Mouse (Mus musculus): ENCODE measurements around the gene Fcgr2b. TPM values are rescaled to one million over a fixed set of nuclear protein-coding genes. Genes with fewer than 3 reads are reported as not detected.
A peak's percentile ranks its signal among the peaks of the same experiment; 100 is the strongest.

Gene Fcgr2b
- polyA plus RNA-seq, 1 experiment = 0.11 TPM

- H3K79me2 ChIP-seq (ENCODE audit: control insufficient read depth, insufficient read depth) = no peaks in the 10 kb centered on the region
- no peak overlapping the region for H3K4me2 ChIP-seq (ENCODE audit: low read depth)
- no peak overlapping the region for H3K4me3 ChIP-seq
- H3K36me3 ChIP-seq (ENCODE audit: control insufficient read depth, insufficient read depth) = no peaks in the 10 kb centered on the region
- no peak overlapping the region for H3ac ChIP-seq (ENCODE audit: control insufficient read depth, insufficient read length)
- H3K27me3 ChIP-seq (ENCODE audit: control insufficient read depth, insufficient read depth, insufficient read length) = no peaks in the 10 kb centered on the region
- TF ChIP-seq E2F4 (IDR thresholded peaks at IDR 0.05; ENCODE audit: insufficient read depth) = no peak
Observed at GRCm38 (mm10) chr1:170972494-170972893, 3.9 kb downstream of the Fcgr2b start.

GRCm38 (mm10) chr1:170968576-170968975, 7.8 kb downstream of the Fcgr2b start:
- no peak overlapping the region for H3K4me2 ChIP-seq (ENCODE audit: low read depth)
- no peak overlapping the region for H3K4me3 ChIP-seq
- H3K79me2 ChIP-seq (ENCODE audit: control insufficient read depth, insufficient read depth) = no peaks in the 10 kb centered on the region
- H3K36me3 ChIP-seq (ENCODE audit: control insufficient read depth, insufficient read depth) = no peaks in the 10 kb centered on the region
- H3K27me3 ChIP-seq (ENCODE audit: control insufficient read depth, insufficient read depth, insufficient read length) = no peaks in the 10 kb centered on the region
- TF ChIP-seq TCF3 (IDR thresholded peaks at IDR 0.05; ENCODE audit: insufficient read length, low read depth) (no peak), E2F4 (IDR thresholded peaks at IDR 0.05; ENCODE audit: insufficient read depth) (no peak), MYOD1 (IDR thresholded peaks at IDR 0.05; ENCODE audit: control insufficient read depth in 1 of 3, insufficient read length in 2 of 3, low read depth in 2 of 3) (no peak), USF1 (IDR thresholded peaks at IDR 0.05; ENCODE audit: low read depth) (no peak), TCF12 (IDR thresholded peaks at IDR 0.05; ENCODE audit: insufficient read depth, poor library complexity, severe bottlenecking) (no peak), SRF (IDR thresholded peaks at IDR 0.05; ENCODE audit: control insufficient read depth, insufficient read length, low read depth) (no peak)
- no peak overlapping the region for H3ac ChIP-seq (ENCODE audit: control insufficient read depth, insufficient read length)

- Histone ChIP-seq H3K79me2 (ENCODE audit: control insufficient read depth, insufficient read depth) (no peaks in the 10 kb centered on the region), H3K36me3 (ENCODE audit: control insufficient read depth, insufficient read depth) (no peaks in the 10 kb centered on the region), H3K4me2 (ENCODE audit: low read depth) (no peak overlapping the region), H3K27me3 (ENCODE audit: control insufficient read depth, insufficient read depth, insufficient read length) (no peaks in the 10 kb centered on the region), H3K4me3 (no peak overlapping the region), H3ac (ENCODE audit: control insufficient read depth, insufficient read length) (no peak overlapping the region)
- TF ChIP-seq TCF3 (IDR thresholded peaks at IDR 0.05; ENCODE audit: insufficient read length, low read depth) (no peak), USF1 (IDR thresholded peaks at IDR 0.05; ENCODE audit: low read depth) (no peak), TCF12 (IDR thresholded peaks at IDR 0.05; ENCODE audit: insufficient read depth, poor library complexity, severe bottlenecking) (no peak), MYOD1 (IDR thresholded peaks at IDR 0.05; ENCODE audit: control insufficient read depth in 1 of 3, insufficient read length in 2 of 3, low read depth in 2 of 3) (no peak), CEBPB (IDR thresholded peaks at IDR 0.05; ENCODE audit: insufficient read depth, poor library complexity, severe bottlenecking) (no peak), REST (IDR thresholded peaks at IDR 0.05; ENCODE audit: insufficient read depth, insufficient read length) (no peak), MAX (IDR thresholded peaks at IDR 0.05; ENCODE audit: low read depth) (no peak), MYOG (IDR thresholded peaks at IDR 0.05; ENCODE audit: control insufficient read depth in 1 of 3, insufficient read depth in 1 of 3, insufficient read length in 2 of 3, low read depth in 2 of 3) (no peak), E2F4 (IDR thresholded peaks at IDR 0.05; ENCODE audit: insufficient read depth) (no peak), POLR2A (IDR thresholded peaks at IDR 0.05; ENCODE audit: insufficient read length, low read depth) (no peak), SRF (IDR thresholded peaks at IDR 0.05; ENCODE audit: control insufficient read depth, insufficient read length, low read depth) (no peak), POLR2AphosphoS2 (IDR thresholded peaks at IDR 0.05; ENCODE audit: insufficient read length, low read depth) (no peak)
Observed at GRCm38 (mm10) chr1:170967581-170967980, 8.8 kb downstream of the Fcgr2b start.

- no peaks in the 10 kb centered on the region for H3K79me2 ChIP-seq (ENCODE audit: control insufficient read depth, insufficient read depth)
- no peak overlapping the region for H3K4me3 ChIP-seq
- H3K27me3 ChIP-seq (ENCODE audit: control insufficient read depth, insufficient read depth, insufficient read length) = no peaks in the 10 kb centered on the region
- H3ac ChIP-seq (ENCODE audit: control insufficient read depth, insufficient read length) = no peak overlapping the region
- H3K4me2 ChIP-seq (ENCODE audit: low read depth) = no peak overlapping the region
- no peaks in the 10 kb centered on the region for H3K36me3 ChIP-seq (ENCODE audit: control insufficient read depth, insufficient read depth)
- TF ChIP-seq MYOG (IDR thresholded peaks at IDR 0.05; ENCODE audit: control insufficient read depth in 1 of 3, insufficient read depth in 1 of 3, insufficient read length in 2 of 3, low read depth in 2 of 3) = no peak
- no peak for TF ChIP-seq POLR2A (IDR thresholded peaks at IDR 0.05; ENCODE audit: insufficient read length, low read depth)
- no peak for TF ChIP-seq USF1 (IDR thresholded peaks at IDR 0.05; ENCODE audit: low read depth)
- TF ChIP-seq TCF3 (IDR thresholded peaks at IDR 0.05; ENCODE audit: insufficient read length, low read depth) = no peak
- TF ChIP-seq REST (IDR thresholded peaks at IDR 0.05; ENCODE audit: insufficient read depth, insufficient read length) = no peak
- no peak for TF ChIP-seq E2F4 (IDR thresholded peaks at IDR 0.05; ENCODE audit: insufficient read depth)
- no peak for TF ChIP-seq POLR2AphosphoS2 (IDR thresholded peaks at IDR 0.05; ENCODE audit: insufficient read length, low read depth)
- no peak for TF ChIP-seq SRF (IDR thresholded peaks at IDR 0.05; ENCODE audit: control insufficient read depth, insufficient read length, low read depth)
- no peak for TF ChIP-seq MYOD1 (IDR thresholded peaks at IDR 0.05; ENCODE audit: control insufficient read depth in 1 of 3, insufficient read length in 2 of 3, low read depth in 2 of 3)
- no peak for TF ChIP-seq CEBPB (IDR thresholded peaks at IDR 0.05; ENCODE audit: insufficient read depth, poor library complexity, severe bottlenecking)
- no peak for TF ChIP-seq MAX (IDR thresholded peaks at IDR 0.05; ENCODE audit: low read depth)
- TF ChIP-seq TCF12 (IDR thresholded peaks at IDR 0.05; ENCODE audit: insufficient read depth, poor library complexity, severe bottlenecking) = no peak
Observed at GRCm38 (mm10) chr1:170963087-170963486, 13.3 kb downstream of the Fcgr2b start.

GRCm38 (mm10) chr1:170962301-170962700, 14.0 kb downstream of the Fcgr2b start:
- Histone ChIP-seq H3K27me3 (ENCODE audit: control insufficient read depth, insufficient read depth, insufficient read length) (no peaks in the 10 kb centered on the region), H3K79me2 (ENCODE audit: control insufficient read depth, insufficient read depth) (no peaks in the 10 kb centered on the region), H3K4me3 (no peak overlapping the region), H3K4me2 (ENCODE audit: low read depth) (peak overlapping the region; percentile 8), H3K36me3 (ENCODE audit: control insufficient read depth, insufficient read depth) (no peaks in the 10 kb centered on the region), H3ac (ENCODE audit: control insufficient read depth, insufficient read length) (no peak overlapping the region)
- TF ChIP-seq MAX (IDR thresholded peaks at IDR 0.05; ENCODE audit: low read depth) (no peak), TCF3 (IDR thresholded peaks at IDR 0.05; ENCODE audit: insufficient read length, low read depth) (no peak), USF1 (IDR thresholded peaks at IDR 0.05; ENCODE audit: low read depth) (no peak), CEBPB (IDR thresholded peaks at IDR 0.05; ENCODE audit: insufficient read depth, poor library complexity, severe bottlenecking) (peak; percentile 71)
